Mouse (Mus musculus) adrenal gland, postnatal 36 days (tissue): Measurements from ENCODE around the gene Nes. TPM values are rescaled to one million over a fixed set of nuclear protein-coding genes. Genes with fewer than 3 reads are reported as not detected.

Experiments
- DNase-seq, 2 experiments: peaks; one replicate each; pipeline ENCODE4 v3.0.0; 2021; ENCODE audit warnings: mixed read lengths in 1 of 2
- total RNA-seq, 2 experiments: library from RNA; stranded (reverse); gene quantifications; 2 replicates each; pipeline ENCODE4 v1.2.3; 2021

Nes gene
- total RNA-seq, 2 experiments from 2014 or later: 8.8 to 13.3 TPM

GRCm38 (mm10) chr3:87982836-87983601 lies 12.1 kb downstream of the Nes start:
- peak; percentile 51 to 65 for DNase-seq

GRCm38 (mm10) chr3:87983627-87984026 lies 12.7 kb downstream of the Nes start:
- no peak for DNase-seq

- no peak for DNase-seq
Observed at GRCm38 (mm10) chr3:87984094-87984493, 13.2 kb downstream of the Nes start.

DNA sequence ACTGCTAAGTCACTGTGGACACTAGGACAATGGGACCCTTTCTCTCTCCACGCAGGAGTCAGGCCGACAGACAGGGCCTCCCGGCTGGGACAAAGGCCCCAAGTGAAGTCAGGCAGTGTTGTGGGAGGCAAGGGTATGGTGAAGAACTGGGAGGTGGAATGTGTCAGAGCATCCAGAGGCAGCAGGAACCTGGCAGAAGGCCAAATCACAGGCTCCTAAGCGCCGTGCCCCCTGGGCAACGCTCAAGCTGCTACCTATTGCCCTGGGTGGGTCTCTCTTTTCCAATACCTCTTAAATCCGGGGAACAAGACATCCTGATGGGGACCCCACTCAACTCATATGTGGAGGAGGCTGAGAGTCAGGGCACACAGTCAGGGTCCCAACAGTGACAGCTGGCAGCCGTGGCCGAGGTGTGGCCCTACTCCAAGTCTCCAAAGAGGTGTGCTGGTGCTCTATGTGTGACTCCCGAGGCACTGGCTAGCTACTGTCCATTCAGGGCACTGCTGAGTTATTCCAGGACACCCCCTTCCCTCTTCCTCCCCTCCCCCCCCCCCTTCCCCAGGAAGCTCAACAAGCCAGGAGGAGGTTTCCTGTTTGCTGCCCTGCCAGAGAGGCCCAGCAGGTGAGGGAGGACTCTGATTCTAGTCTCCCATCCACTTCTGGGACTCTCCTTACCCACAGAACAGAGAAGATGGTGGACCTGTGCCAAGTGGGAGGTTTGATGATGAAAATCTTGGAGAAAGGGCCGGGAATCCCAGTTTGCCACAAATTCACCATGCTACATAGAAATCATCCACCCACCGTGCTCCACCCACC lies 14.8 kb downstream of the Nes start:
- DNase-seq: peak in 1 of 2 experiments; percentile 43

DNA sequence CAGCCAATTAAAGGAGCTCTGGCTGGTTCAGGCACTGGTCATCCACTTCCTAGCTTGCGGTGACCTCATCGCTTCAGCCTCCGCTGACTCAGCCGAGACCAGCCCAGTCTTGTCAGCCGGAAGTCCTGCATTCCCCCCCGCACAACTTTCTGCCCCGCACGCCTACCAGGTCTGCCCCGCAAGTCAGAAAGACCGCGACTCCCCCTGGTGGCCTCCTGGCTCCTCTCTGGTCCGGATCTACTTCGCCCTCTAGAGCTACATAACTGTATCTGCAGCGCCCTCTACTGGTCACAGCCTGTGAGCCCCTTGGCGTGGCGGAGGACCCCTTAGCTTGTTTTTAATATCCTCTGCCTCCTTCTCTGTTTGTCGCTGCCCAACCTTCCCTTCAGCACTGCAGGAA lies 16.0 kb downstream of the Nes start:
- DNase-seq: peak; percentile 95 to 98

DNA sequence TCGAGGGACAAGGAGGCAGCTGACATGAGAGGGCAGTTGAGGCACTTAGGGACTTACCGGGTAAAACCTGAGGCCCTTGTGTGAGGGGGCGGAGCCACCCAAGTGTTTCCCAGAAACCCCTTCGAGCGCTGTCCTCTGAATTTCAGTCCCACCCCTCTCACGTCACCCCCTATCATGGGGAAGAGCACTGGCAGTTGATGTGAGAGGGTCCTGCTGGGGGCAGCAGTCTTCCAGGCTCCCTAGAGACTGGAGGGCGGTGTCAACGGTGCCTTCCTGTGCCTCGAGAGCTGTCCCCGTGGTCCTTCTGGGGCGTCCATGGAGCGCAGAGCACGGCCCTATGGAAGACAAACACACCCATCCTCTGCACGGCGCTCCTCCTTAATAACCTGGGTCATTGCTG lies 16.8 kb downstream of the Nes start:
- DNase-seq: peak in 1 of 2 experiments; percentile 61

DNA sequence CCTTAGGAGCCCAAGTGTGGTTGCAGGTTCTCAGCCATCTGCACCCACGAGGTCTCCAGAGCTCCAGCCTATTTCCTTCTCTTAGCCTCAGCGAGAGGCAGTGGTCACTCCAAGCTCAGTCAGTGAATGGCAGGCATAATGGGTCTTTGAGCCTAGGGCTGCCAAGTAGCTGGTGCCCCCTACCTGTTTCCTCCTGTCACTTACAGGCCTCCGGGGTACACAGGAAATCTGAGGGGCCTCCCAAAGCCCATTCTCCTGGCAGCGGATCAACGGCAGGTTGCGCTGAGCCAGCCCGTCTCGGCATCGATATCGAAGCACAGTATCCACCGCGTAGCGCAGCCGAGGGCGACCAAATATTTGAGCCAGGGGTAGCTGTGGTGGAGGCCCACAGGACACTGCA lies 17.2 kb downstream of the Nes start:
- no peak for DNase-seq

- no peak for DNase-seq
Observed at GRCm38 (mm10) chr3:87989935-87990334, 19.1 kb downstream of the Nes start.

GRCm38 (mm10) chr3:87993436-87993835 lies 22.6 kb downstream of the Nes start:
- DNase-seq: peak; percentile 60 to 64

- DNase-seq: no peak
Observed at GRCm38 (mm10) chr3:87995331-87995730, 24.5 kb downstream of the Nes start.

DNA sequence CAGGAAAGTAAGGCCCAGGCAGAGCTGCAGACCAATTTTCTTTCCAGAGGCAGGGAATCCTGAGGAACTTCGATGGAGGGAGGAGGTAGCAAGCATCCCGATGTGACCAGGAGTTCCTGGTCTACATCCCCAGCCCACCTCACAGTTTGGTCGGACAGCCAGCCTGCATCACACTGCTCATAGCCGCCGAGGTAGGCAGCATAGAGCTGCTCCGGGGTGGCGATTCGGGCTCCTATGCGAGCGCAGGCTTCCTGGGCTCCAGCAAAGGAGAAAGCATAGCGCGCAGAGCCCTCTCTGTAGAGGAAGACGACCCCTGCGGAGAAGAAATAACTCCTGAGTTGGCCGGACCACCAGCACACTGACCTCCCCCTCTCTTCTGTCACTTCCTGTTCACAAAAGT lies 25.5 kb downstream of the Nes start:
- DNase-seq: no peak

- DNase-seq: peak; percentile 63 to 79
Observed at GRCm38 (mm10) chr3:87996971-87997614, 26.2 kb downstream of the Nes start.

DNA sequence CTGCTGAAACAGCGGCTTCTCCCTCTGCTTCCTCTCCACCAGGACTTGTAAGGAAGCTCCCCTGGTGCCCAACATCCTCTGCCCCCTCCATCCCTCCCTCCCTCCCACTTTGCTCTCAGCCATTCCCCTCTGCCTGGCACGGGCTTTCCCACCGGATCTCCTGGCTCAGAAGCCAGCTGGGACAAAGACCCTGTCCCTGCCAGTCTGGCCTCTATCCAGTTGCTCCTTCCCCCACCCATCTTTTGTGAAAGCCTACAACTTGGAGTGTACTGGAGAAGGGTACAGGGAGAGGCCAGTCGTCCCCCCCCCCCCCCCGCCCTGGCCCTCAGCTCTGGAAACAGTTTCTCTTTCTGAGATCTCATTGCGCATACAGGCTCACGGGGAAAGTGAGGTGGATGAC lies 27.9 kb downstream of the Nes start:
- no peak for DNase-seq

DNA sequence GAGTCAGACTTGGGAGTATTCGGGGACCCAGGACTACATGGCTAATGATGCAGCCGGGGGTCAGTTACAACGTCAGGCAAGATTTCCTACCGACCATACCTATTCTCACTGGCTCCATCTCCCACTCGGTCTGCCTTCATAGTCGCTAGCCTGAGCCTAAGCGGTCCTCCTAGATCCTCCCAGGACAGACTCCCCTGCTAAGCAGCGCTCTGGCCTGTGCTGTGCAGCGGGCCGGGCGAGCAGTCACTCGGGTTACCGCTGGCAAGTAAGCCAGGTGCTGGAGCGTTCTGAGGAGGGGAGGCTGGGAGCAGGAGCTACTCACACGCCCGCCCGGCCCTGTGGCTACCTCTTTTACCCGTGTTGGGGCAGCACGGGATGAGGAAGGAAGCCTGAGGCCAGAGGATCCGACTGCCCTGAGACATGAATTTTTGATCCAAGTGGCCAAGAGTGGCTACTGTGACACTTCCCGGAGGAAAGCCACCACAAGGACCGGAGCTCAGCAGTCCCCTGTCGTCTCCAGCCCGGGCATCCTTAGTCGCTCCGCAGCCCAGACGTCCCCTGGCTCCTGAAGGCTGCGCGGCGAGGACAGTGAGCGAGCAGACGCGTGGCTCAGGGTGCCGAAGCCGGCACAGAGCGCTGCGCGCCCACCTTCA lies 28.5 kb downstream of the Nes start:
- DNase-seq: peak in 1 of 2 experiments; percentile 31

DNA sequence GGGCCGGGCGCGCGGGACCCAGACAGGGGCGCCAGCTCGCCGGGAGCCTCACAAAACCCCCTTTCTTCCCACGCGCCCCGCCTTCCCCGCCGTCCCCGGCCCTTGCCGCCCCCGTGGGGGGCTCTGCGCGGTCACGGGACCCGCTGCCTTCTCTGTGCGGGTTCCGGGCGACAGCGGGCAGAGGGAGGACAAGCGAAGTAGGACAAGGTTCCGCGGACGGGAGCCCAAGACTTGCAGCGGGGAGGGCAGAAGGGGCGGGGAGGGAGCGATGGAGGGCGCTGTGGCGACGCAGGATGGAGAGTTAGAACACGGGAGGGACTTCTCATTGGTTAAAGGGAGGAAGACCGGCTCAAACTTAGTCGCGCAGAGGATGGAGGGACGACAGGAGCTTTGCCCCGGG lies 29.3 kb downstream of the Nes start, which contains the start of gene Bcan:
Bcan (minus strand) TSS at position 50 of the 400 bp plus-strand sequence.
- DNase-seq: peak; percentile 68 to 74

DNA sequence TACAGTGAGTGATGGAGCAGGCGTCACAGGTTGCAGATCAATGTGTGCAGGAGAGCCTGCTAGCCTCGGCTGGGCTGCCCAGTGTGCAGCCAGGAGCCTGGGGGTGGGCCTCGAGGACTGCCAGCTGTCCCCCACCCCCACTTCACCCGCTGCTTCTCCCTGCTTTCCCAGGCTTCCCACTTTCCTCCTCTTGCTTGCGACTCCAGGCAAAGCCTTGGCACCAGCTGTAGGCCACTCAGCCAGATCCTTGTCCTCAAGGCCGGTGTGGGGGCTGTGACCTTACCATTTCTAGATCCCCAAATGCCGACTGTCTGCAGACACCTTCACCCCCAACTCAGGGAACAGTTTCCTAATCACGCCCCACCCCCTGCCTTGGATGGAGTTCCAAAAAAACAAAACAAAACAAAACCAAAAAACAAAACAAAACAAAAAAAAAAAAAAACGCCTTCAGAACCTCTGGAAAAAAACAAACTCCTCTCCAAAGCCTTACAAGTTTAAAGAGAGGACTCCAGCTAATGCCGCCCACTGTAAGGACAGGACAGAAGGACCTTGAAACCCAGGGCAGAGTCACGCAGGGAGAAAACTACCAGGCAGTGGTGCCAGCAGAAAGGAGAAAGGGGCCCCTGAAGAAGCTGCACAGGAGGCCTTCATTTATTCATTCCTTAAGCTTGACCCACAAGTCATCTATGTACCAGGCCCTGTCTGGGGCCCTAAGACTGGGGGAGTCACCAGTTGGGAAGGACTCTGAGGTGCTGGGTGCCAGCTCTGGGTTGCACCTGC lies 30.1 kb downstream of the Nes start:
- DNase-seq: peak; percentile 74 to 79

- DNase-seq: peak; percentile 64 to 74
Observed at GRCm38 (mm10) chr3:88002291-88002976, 31.6 kb downstream of the Nes start.

DNA sequence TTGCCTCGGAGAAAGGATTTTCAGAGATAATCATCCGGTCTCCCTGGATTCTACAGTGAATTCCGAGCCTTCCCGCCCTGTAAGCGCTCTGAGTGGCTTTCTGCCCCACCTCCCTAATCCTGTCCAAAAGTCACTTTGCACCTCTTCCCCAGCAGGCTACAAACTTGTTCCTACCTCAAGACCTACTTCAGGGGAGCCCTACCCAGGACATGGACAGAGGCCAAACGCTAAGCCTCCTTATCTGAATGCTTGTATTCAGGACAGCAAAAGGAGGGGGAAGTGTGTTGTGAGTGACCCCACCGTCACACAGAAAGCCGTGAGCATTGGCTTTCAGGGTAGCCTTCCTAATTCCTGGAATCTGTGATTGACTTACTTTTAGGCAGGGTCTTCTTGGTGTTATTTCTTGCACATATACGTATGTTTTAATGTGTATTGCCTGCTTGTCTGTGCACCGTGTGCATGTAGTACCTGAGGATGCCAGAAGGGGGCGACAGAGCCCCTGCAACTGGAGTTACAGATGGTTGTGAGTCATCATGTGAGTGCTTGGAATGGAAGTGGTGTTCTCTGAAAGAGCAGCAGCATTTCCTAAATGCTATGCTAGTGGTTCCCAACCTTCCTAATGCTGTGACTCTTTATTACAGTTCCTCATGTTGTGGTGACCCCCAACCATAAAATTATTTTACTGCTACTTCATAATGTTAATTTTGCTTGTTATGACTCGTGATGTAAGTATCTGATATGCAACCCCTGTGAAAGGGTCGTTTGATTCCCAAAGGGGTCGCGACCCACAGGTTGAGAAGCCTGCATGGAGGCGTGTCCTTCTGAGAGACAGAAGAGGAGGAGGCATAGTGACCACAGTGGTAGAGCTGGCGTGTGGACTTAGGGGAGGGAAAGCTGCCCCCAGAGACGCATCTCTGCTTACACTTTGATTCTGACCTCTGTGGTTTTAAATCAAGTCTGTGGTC lies 35.2 kb downstream of the Nes start:
- DNase-seq: no peak

GRCm38 (mm10) chr3:88010634-88011265 lies 39.9 kb downstream of the Nes start:
- DNase-seq: peak; percentile 16 to 54
